Mouse (Mus musculus) thymus, postnatal 4 days (tissue): ENCODE measurements around the gene Ncoa7.
A peak's percentile ranks its signal among the peaks of the same experiment; 100 is the strongest.

Source experiments
- DNase-seq: peaks from one replicate; pipeline ENCODE4 v3.0.0; 2021

The Ncoa7 gene

GRCm38 (mm10) chr10:30802681-30803586, at the start of gene Ncoa7:
Gene Ncoa7, minus strand, starts transcription at chr10:30803326.
- DNase-seq = peak; percentile 84

- DNase-seq = no peak
Observed at GRCm38 (mm10) chr10:30845101-30845825, 42.1 kb upstream of the Ncoa7 start.

GRCm38 (mm10) chr10:30844191-30845010, 41.3 kb upstream of the Ncoa7 start:
- peak; percentile 10 for DNase-seq

DNA sequence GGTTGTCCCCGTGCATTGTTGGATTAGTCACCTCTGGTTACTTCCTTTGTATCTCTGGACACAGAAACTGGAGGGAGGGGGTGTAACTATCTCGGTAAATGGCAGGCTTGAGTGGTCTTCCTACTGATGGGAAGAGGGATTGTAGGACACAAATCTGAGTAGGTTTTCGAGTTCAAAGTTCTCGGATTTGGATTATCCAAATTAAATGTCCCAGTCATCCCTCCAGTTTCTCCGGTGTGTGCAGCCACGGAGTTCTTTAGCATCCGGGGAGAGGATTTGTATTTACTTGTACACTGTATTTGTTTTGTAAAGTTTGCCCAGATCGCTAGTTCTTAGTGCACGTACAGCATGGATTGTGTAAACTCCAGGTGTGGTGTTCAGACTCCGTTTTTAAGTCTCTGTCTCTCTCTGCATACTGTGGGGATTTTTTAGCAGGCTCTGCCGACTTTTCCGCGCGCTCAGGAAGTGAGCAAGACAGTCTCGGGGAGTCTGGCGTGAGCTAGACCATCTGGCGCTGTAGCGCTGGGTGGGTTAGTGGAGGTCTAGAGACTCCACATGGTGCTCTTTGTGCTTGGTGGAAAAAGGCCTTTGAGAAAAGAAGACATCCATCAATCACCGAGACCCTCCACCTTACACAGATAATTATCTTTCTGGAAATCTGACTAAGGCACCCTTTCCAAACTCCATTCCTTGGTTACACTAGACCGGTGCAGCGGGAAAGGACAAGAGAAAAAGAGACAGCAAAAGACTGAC, 40.5 kb upstream of the Ncoa7 start:
- peak; percentile 16 for DNase-seq

DNA sequence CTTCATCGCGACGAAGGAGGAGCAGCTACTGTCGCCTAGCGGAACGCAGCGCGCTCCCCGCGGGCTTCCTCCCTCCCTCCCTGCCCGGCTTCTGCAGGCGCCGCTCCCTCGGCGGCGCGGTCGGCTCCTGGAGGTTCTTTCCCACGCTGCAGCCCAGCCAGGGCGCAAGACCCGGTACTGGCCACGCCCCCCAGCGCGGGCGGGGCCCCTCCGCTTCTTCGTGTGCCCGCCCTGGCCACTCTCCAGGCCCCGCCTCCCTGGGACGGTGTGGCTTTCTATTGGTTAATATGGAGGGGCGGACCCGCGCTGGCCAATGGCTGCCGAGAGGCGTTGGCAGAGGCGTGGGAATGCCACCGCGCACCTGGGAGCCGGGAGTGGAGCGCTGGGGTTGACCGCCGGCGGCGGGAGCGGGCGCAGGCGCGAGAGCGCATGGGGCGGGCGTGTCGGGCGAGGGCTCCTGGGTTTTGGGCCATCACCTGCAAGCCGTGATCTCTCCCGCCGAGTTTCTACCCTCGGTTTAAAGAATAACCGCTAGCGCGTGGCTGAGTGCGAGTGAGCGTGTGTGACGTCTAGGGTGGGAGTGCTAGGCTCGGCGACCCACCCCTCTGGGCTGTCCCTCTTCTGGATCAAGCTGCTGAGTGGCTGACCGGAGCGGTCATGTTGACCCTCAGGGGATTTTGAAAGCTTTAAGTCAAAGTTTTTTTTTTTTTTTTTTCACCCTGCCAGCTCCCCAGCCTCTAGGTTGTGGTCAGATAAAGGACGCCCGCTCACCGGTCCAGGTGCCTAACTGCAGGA, 39.7 kb upstream of the Ncoa7 start, which contains the start of gene Hey2:
Gene Hey2 (minus strand): TSS at position 159 of the 795 bp plus-strand sequence.
- DNase-seq = peak; percentile 94

DNA sequence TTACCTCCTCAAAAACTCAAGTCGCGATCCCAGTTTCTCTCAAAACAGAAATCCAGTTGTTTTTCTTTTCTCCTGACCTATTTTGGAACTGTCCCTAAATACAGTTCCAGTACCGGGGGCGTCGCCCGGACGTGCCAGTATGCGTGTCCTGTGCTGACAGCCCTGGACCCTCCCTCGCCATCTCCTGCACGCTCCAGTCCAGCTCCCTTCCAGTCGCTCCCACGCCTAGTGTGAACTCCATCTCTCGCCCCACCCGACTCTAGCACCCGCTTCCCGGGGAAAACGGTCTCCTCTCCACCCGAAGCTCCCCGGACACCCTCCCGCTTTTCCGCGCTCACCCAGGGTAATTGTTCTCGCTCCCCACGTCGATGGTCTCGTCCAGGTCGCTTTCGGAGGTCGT, 39.1 kb upstream of the Ncoa7 start:
- DNase-seq = no peak

DNA sequence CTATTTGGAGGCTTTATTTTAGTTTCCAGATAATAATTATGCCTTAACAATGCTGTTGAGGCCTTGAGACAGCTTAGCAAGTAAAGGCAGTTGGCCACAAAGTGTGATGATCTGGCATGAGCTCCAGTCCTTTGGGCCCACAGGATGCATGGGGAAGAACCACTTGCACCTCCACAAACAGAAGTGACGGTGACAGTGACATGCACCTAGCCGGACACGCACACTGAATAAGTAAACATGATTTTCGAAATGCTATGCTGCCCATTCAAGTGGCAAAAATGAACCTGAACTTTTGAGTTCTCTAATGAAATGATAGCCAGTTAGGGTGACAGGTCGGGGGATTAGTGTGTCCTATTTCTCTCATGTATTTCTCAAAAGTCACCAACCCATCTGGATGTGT, 37.7 kb upstream of the Ncoa7 start:
- no peak for DNase-seq

GRCm38 (mm10) chr10:30838188-30838587, 35.1 kb upstream of the Ncoa7 start:
- no peak for DNase-seq

DNA sequence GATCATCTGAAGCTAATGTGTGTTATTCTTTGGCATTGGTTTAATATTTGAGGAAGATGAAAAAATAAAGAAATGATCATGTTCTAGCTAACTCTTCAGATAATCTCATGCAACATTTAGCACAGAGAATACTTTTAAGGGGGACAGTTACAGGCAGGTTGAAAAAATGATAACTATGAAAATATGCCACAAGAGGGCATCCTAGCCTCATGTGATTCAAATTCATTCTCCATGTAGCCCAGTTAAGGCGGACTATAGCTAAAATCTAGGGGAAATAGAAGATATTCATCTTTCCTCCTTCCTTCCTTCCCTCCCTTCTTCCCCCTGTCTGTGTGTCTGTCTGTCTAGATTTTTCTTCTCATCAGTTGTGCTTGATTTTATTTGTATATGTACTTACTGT, 21.9 kb upstream of the Ncoa7 start:
- no peak for DNase-seq

DNA sequence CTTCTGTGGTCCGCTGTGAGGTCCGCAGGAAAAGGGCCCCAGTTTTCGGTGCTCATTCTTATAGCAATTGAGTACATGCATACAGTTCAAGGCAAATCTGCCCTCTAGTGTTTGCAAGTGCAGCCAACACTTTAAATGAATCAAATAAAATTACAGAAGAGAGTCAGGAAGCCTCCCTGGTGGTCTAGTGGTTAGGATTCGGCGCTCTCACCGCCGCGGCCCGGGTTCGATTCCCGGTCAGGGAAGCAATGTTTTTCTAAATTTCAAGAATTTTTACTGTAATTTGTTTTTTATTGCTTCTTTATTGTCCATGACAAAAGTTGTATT, 7.8 kb upstream of the Ncoa7 start:
- peak; percentile 80 for DNase-seq

DNA sequence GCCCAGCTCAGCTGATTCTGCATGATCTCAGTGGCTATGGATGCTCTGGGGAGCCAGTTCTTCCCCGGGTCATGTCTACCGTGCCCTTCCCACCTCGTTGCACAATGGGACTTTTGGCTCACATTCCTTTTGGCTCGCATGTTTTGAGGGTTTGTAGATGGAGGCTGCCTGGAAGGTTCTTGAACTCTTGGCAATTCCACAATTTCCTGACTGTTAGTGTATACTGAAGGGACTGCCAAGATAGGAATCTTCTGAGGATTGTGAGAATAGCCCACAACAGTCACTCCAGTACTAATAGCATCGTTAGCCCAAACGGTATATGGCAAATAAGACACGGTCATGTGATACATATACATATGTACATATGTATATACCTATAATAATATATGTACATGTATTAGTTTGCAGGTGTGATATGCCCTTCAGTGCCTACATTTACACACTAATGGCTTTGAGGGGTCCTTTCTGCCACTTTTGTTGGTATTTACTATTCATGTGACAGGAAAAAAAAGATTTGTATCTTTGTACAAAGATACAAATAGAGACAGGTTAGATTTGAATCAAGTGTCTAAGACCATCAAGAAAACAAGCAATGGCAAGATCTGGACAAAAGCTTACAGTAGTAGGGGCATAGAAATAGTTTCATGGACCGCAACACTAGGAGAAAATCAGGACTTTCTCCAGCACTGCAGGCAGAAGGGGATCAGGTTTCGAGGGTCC, 7.3 kb upstream of the Ncoa7 start:
- no peak for DNase-seq

- DNase-seq = peak; percentile 13
Observed at GRCm38 (mm10) chr10:30803587-30804253, 594 bp upstream of the Ncoa7 start.

DNA sequence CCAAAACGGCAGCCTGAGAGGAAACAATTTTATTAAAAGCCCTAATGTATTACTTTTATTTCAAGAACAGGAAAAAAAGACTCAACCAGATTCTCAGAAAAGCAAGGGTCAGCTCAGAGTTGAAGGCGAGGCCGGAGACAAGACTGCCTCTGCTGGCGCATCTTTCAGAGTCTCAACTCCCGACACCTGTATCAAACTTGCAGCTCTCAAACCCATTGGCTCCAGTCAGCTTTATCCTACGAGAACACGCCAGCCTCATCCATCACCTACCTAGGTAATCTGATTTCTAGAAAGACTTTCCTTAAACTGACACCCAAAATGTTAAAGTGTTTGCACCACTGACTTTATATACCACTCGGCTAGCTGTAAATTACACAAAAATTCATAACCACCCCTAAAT, 1.1 kb downstream of the Ncoa7 start:
- DNase-seq = peak; percentile 21

DNA sequence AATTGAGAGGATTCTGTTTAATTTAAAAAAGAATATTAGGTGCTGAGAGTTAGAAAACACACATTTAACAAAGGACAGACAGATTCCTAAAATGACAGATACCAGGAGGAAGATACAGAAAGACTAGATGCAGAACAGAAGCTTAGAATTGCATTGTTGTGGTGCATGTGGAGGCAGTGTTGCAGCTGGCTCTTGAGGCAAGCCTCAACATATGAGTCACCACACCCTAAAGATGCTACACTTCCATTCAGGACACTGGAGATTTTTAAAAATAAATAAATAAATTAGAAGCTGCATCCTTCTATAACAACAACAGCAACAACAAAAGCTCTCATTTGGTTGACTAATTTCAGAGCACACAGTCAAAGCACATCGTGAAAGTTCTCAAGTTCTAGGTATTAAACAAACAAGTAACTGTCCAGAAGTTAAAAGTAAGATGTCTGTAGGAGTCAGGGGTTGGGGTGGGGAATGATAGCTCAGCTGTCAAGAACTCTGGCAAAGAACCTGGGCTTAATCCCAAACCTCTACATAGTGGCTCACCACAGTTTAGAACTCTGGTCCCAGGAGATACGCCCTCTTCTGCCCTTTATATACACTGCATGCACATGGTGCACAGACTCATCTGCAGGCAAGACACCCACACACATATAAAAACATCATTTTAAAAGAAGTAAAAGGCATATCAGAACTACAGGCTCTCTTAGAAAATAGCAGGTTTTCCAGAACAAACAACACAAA, 3.2 kb downstream of the Ncoa7 start:
- DNase-seq = no peak

- DNase-seq = no peak
Observed at GRCm38 (mm10) chr10:30796469-30797261, 6.5 kb downstream of the Ncoa7 start.

DNA sequence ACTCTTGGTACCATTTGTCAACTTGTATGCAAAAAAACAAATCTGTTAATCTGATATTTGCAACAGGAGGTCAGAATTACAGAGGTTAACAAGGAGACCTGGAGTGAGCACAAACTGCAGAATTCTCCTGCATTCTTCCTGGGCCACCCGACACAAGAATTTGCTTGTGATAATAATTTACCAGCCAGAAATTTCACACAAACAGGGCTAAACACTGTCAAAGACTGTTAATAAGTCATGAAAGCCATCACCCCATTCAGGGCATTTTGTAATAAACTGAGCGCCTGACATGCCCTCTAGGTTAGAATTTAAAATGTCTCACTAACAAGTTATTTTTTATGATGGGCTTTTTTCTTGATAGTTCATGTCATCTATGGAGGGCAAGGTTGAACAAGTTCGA, 12.1 kb downstream of the Ncoa7 start:
- no peak for DNase-seq

DNA sequence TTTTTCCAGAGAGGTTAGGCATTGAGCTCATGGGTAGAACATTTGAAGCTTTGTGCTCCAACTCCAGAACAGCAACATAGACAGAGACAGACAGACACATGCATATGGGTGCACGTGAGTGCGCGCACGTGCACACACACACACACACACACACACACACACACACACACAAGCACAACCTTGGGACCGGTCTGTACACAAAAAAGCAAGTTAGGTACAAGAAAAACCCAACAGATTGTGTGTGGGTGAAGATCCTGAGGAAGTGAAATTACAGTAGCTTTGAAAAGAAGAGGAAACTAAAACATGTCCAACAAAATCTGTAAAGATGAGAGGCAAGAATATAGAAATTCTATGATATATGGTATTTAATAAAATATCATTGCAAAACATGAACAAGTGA, 13.6 kb downstream of the Ncoa7 start:
- no peak for DNase-seq

GRCm38 (mm10) chr10:30788340-30788721, 14.8 kb downstream of the Ncoa7 start:
- DNase-seq = no peak
